Mouse (Mus musculus) MEL (cell line): ENCODE data around the gene Rundc3a. TPM values are rescaled to one million over a fixed set of nuclear protein-coding genes. Genes with fewer than 3 reads are reported as not detected.

Source experiments
- DNase-seq: peaks from one replicate; pipeline ENCODE4 v3.0.0; 2011; ENCODE audit warnings: low read depth, low spot score
- H3K27ac ChIP-seq: 2 replicates; pipeline ENCODE4 v1.5.1; 2012; ENCODE audit warnings: low read depth, mild to moderate bottlenecking, control low read depth, low read length, moderate library complexity; ENCODE audit not compliant: control insufficient read depth
- H3K27me3 ChIP-seq, 2 experiments: fragments of 150-350 bp in 1 of 2; sonication (generic) in 1 of 2; 2 replicates each; pipeline ENCODE4 v1.6.1; 2012; ENCODE audit warnings: low read length in 2 of 2, mild to moderate bottlenecking in 2 of 2, improper control_type of control experiment in 1 of 2, moderate library complexity in 1 of 2; ENCODE audit not compliant: insufficient read depth in 2 of 2, control insufficient read depth in 1 of 2
- H3K36me3 ChIP-seq, 2 experiments: 2 replicates each; pipeline ENCODE4 v1.6.1; 2012 to 2014; ENCODE audit warnings: low read length in 2 of 2, improper control_type of control experiment in 1 of 2, inconsistent platforms in 1 of 2, mild to moderate bottlenecking in 1 of 2; ENCODE audit not compliant: insufficient read depth in 2 of 2, control insufficient read depth in 1 of 2
- H3K4me1 ChIP-seq, 2 experiments: fragments of 150-350 bp in 1 of 2; sonication (generic) in 1 of 2; 2 replicates each; pipeline ENCODE4 v1.6.1; 2012; ENCODE audit warnings: low read length in 2 of 2, improper control_type of control experiment in 1 of 2, mild to moderate bottlenecking in 1 of 2; ENCODE audit not compliant: insufficient read depth in 2 of 2, control insufficient read depth in 1 of 2
- H3K4me3 ChIP-seq, 2 experiments: fragments of 150-350 bp in 1 of 2; sonication (generic) in 1 of 2; 2 replicates each; pipeline ENCODE4 v1.5.1; 2012; ENCODE audit warnings: low read depth in 2 of 2, low read length in 2 of 2, mild to moderate bottlenecking in 2 of 2, moderate library complexity in 2 of 2, control low read depth in 1 of 2, improper control_type of control experiment in 1 of 2; ENCODE audit not compliant: control insufficient read depth in 1 of 2, insufficient read depth in 1 of 2
- H3K79me2 ChIP-seq: 2 replicates; pipeline ENCODE4 v1.6.1; 2012; ENCODE audit warnings: mild to moderate bottlenecking, low read length, moderate library complexity; ENCODE audit not compliant: control insufficient read depth, poor library complexity, insufficient read depth
- H3K9ac ChIP-seq: 2 replicates; pipeline ENCODE4 v1.6.1; 2012; ENCODE audit warnings: low read depth, mild to moderate bottlenecking, control low read depth, low read length, moderate library complexity; ENCODE audit not compliant: control insufficient read depth, poor library complexity, severe bottlenecking
- H3K9me3 ChIP-seq: fragments of 150-350 bp; sonication (generic); replicated peaks from 2 replicates; pipeline ENCODE4 v1.6.1; 2012; ENCODE audit warnings: mild to moderate bottlenecking, low read length, improper control_type of control experiment, moderate library complexity; ENCODE audit not compliant: insufficient read depth
- CHD1 ChIP-seq: IDR thresholded peaks from 2 replicates; pipeline ENCODE4 v1.6.1; 2012; ENCODE audit warnings: low read depth, mild to moderate bottlenecking, inconsistent platforms, low read length, improper control_type of control experiment
- CHD2 ChIP-seq: IDR thresholded peaks from 2 replicates; pipeline ENCODE4 v1.6.1; 2011; ENCODE audit warnings: low read length, improper control_type of control experiment
- CTCF ChIP-seq, 3 experiments: IDR thresholded peaks in 2 of 3; conservative IDR thresholded peaks in 1 of 3; 2 replicates each; pipeline ENCODE4 v1.5.1; 2011 to 2012; ENCODE audit warnings: low read length in 3 of 3, low read depth in 2 of 3, mild to moderate bottlenecking in 2 of 3, improper control_type of control experiment in 1 of 3, inconsistent platforms in 1 of 3, mixed read lengths in 1 of 3, moderate library complexity in 1 of 3; ENCODE audit not compliant: control insufficient read depth in 1 of 3, insufficient read depth in 1 of 3, poor library complexity in 1 of 3, severe bottlenecking in 1 of 3
- E2F4 ChIP-seq: IDR thresholded peaks from 2 replicates; pipeline ENCODE4 v1.6.1; 2011; ENCODE audit warnings: low read depth, low read length, improper control_type of control experiment, borderline replicate concordance
- HCFC1 ChIP-seq: IDR thresholded peaks from 2 replicates; pipeline ENCODE4 v1.6.1; 2012; ENCODE audit warnings: low read depth, mild to moderate bottlenecking, inconsistent platforms, low read length, improper control_type of control experiment, moderate library complexity
- MAX ChIP-seq: IDR thresholded peaks from 2 replicates; pipeline ENCODE4 v1.6.1; 2011; ENCODE audit warnings: low read length, improper control_type of control experiment
- MAZ ChIP-seq: IDR thresholded peaks from 2 replicates; pipeline ENCODE4 v1.6.1; 2012; ENCODE audit warnings: low read depth, mild to moderate bottlenecking, inconsistent platforms, low read length, improper control_type of control experiment
- MEF2A ChIP-seq: IDR thresholded peaks from 2 replicates; pipeline ENCODE4 v1.6.1; 2014; ENCODE audit warnings: low read depth, mild to moderate bottlenecking, inconsistent platforms, low read length, improper control_type of control experiment; ENCODE audit not compliant: poor library complexity, insufficient replicate concordance, severe bottlenecking; ENCODE audit errors: extremely low read depth
- MXI1 ChIP-seq: IDR thresholded peaks from 2 replicates; pipeline ENCODE4 v1.6.1; 2011; ENCODE audit warnings: mild to moderate bottlenecking, low read depth, low read length, improper control_type of control experiment
- MYB ChIP-seq: IDR thresholded peaks from 2 replicates; pipeline ENCODE4 v1.6.1; 2011; ENCODE audit warnings: mild to moderate bottlenecking, low read depth, low read length, improper control_type of control experiment
- NELFE ChIP-seq: IDR thresholded peaks from 2 replicates; pipeline ENCODE4 v1.6.1; 2011; ENCODE audit warnings: low read depth, low read length, improper control_type of control experiment
- POLR2AphosphoS2 ChIP-seq: IDR thresholded peaks from 2 replicates; pipeline ENCODE4 v1.6.1; 2011; ENCODE audit warnings: low read length, improper control_type of control experiment
- POLR2AphosphoS5 ChIP-seq: IDR thresholded peaks from 2 replicates; pipeline ENCODE4 v1.6.1; 2012; ENCODE audit warnings: low read depth, borderline replicate concordance, mild to moderate bottlenecking, inconsistent platforms, low read length, moderate library complexity, mixed read lengths
- RAD21 ChIP-seq: IDR thresholded peaks from 2 replicates; pipeline ENCODE4 v1.6.1; 2011; ENCODE audit warnings: mild to moderate bottlenecking, low read depth, low read length, improper control_type of control experiment
- SMC3 ChIP-seq: IDR thresholded peaks from 2 replicates; pipeline ENCODE4 v1.6.1; 2011; ENCODE audit warnings: low read depth, low read length, improper control_type of control experiment
- TAL1 ChIP-seq: IDR thresholded peaks from 2 replicates; pipeline ENCODE4 v1.6.1; 2012; ENCODE audit warnings: mild to moderate bottlenecking, inconsistent platforms, low read length, moderate library complexity, mixed read lengths
- UBTF ChIP-seq: IDR thresholded peaks from 2 replicates; pipeline ENCODE4 v1.6.1; 2012; ENCODE audit warnings: low read depth, mild to moderate bottlenecking, inconsistent platforms, low read length, improper control_type of control experiment, moderate library complexity, borderline replicate concordance; ENCODE audit not compliant: insufficient read depth
- USF1 ChIP-seq: IDR thresholded peaks from 2 replicates; pipeline ENCODE4 v1.6.1; 2014; ENCODE audit warnings: low read depth, mild to moderate bottlenecking, inconsistent platforms, low read length, improper control_type of control experiment, moderate library complexity
- ZC3H11A ChIP-seq: IDR thresholded peaks from 2 replicates; pipeline ENCODE4 v1.6.1; 2012; ENCODE audit warnings: low read depth, mild to moderate bottlenecking, inconsistent platforms, low read length, improper control_type of control experiment
- ZNF384 ChIP-seq: IDR thresholded peaks from 2 replicates; pipeline ENCODE4 v1.6.1; 2012; ENCODE audit warnings: low read depth, mild to moderate bottlenecking, inconsistent platforms, low read length, improper control_type of control experiment
- polyA plus RNA-seq, 2 experiments: library from polyadenylated mRNA; stranded (reverse) in 1 of 2; unstranded in 1 of 2; fragments of >175 nt in 1 of 2; fragments of >200 nt in 1 of 2; gene quantifications; 2 replicates each; pipeline versions ENCODE4 v1.2.1 to v1.2.4; 2012; ENCODE audit warnings: low replicate concordance in 2 of 2, low read depth in 1 of 2; ENCODE audit not compliant: insufficient read length in 2 of 2, insufficient read depth in 1 of 2, missing spikeins in 1 of 2
- total RNA-seq: library from RNA; depleted of rRNA; stranded (reverse); fragments of 300-350 nt; gene quantifications from 2 replicates; pipeline ENCODE4 v1.2.3, GENCODE M21; 2012

The Rundc3a gene
- total and polyA plus RNA-seq, 3 experiments, result 0.39 to 2.1 TPM; not detected in 1

DNA sequence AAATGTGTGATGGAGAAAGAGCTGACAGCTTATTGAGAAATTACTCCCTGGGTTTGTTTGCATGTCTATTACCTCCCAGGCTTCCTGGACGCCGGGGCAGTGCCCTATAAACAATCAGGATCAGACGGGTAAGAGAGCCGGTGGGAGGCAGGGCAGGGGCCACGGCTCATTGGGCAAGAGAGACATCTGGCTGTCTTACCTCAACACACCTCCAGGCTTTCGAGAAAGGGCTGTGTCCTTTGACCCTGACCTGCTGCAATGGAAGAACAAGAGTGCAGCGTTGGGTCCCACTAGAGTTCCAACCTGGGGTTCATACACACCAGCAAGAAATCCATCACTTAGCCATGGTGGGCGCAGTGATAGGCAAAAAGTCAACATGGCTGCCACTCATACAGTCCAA is 28.4 kb downstream of the Rundc3a start:
- H3K27ac ChIP-seq, result no peak overlapping the region
- TF ChIP-seq POLR2AphosphoS2 (no peak), MAZ (no peak), E2F4 (no peak), MYB (no peak), CHD2 (no peak), MEF2A (no peak), RAD21 (no peak), ZC3H11A (no peak), ZNF384 (no peak), POLR2AphosphoS5 (no peak), NELFE (no peak), MAX (no peak), HCFC1 (no peak), USF1 (no peak), CTCF (IDR thresholded peaks at IDR 0.05 in 2 of 3, conservative IDR thresholded peaks at IDR 0.05 in 1 of 3; ENCODE audit: control insufficient read depth in 1 of 3, insufficient read depth in 1 of 3, low read depth in 2 of 3, low read length in 3 of 3, poor library complexity in 1 of 3, severe bottlenecking in 1 of 3) (no peak), MXI1 (no peak), UBTF (no peak), CHD1 (no peak), TAL1 (no peak)
- H3K9me3 ChIP-seq, result no peaks in the 10 kb centered on the region
- H3K79me2 ChIP-seq, result no peaks in the 10 kb centered on the region
- peaks cover 0 to 11% of the 10 kb centered on the region in 2 experiments; a peak in 3 of 4 replicates for H3K4me1 ChIP-seq
- no peak for DNase-seq
- no peak overlapping the region for H3K9ac ChIP-seq
- H3K36me3 ChIP-seq, result peaks cover 0 to 10% of the 10 kb centered on the region in 2 experiments; a peak in 1 of 4 replicates
- no peak overlapping the region for H3K4me3 ChIP-seq
- peaks cover 22 to 36% of the 10 kb centered on the region in 2 experiments for H3K27me3 ChIP-seq

DNA sequence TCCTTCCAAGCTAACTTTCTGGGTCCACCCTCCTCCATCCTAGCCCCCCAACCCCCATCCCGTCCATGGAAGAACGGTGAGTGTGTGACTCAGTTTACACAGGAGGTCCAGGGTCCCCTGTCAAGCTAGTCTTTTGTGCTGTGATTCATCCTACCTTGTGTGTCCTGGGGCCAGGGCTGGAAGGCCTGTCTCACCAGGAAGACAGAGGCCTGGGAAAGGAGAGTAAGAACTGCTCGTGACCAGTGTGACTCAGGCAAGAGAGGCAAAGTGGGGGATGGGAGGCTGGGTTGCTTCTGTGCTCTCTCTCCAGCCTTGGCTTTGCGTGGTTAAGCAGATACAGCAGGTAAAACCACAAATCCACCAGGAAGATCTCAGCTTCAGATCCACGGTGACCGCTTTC is 31.5 kb downstream of the Rundc3a start:
- Histone ChIP-seq H3K4me3 (no peak overlapping the region), H3K9ac (no peak overlapping the region), H3K27me3 (peaks cover 12 to 14% of the 10 kb centered on the region in 2 experiments)

More for the DNA sequence above, 31.5 kb downstream of the Rundc3a start:
- Histone ChIP-seq H3K36me3 (peaks cover 0 to 19% of the 10 kb centered on the region in 2 experiments; a peak in 2 of 4 replicates), H3K9me3 (no peaks in the 10 kb centered on the region), H3K27ac (no peak overlapping the region), H3K4me1 (peaks cover 2 to 17% of the 10 kb centered on the region in 2 experiments), H3K79me2 (no peaks in the 10 kb centered on the region)
- no peak for DNase-seq
- TF ChIP-seq HCFC1 (no peak), CHD2 (no peak), SMC3 (no peak), TAL1 (no peak)
